ENCODE assay signal across 9 mouse cellular contexts in the genomic region with DNA sequence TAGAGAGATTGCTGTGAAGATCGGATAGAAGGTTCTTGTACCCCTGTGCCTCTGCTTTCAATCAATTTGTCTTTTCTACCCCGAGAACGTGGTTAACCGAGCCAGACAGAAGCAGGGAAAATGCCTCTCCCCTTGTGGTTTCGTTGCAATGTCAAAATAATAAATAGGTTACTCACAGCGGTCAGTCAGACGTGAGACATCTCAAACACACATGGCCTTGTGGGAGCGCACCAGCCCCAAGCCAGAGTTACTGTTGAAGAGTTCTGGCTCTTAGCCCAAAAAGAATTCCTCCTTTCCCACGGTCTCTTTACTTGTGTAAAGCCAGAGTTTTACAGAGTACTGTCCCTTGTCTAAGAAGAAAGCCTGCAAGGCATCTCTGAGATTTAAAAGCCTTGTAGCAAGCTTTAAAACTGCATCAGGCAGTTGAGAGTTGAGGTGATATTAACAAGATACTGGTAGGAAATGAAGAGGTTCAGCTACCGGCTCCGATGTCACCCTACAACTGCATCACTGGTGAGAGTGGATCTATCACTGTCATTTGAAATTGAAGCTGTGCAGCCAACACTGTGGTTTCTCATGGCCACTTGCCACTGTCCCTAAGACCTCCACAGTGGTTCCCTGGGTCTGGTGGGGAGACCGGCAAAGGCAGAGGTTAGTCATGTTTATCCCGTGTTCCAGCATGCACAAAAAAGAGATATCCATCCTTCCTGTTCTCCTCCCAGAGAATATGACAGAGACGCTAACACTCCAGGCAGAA.
DNase-seq lines count a peak whose midpoint lies in the region; ATAC-seq and TF ChIP-seq lines count a peak whose summit lies in the region.
"Had no signal": no experiment of that assay in that cellular context is flagged by ENCODE, and none has a peak within 500 bp of the region (broad histone marks: within the 10 kb centered on the region; RNA-seq: fewer than 3 reads in every experiment).

No protein-coding gene starts in this region.

- H3K27me3 ChIP-seq in kidney, adult 2 months (replicated peaks; ENCODE audit: control insufficient read depth, insufficient read depth, low read length), result no peaks in the 10 kb centered on the region
- no peaks in the 10 kb centered on the region for H3K27me3 ChIP-seq in hindbrain, postnatal 0 days (ENCODE audit: insufficient read depth, low read length)
- H3K27me3 ChIP-seq in cerebellum, adult 2 months (ENCODE audit: control insufficient read depth, insufficient read depth, low read length), result no peaks in the 10 kb centered on the region

- TF ChIP-seq CTCF in kidney, adult 2 months (conservative IDR thresholded peaks at IDR 0.05; ENCODE audit: insufficient read depth, insufficient read length, low read depth, low read length), result no peak
- TF ChIP-seq CTCF in hindbrain, postnatal 0 days (IDR thresholded peaks at IDR 0.05; ENCODE audit: low read depth), result no peak
- no peak for TF ChIP-seq CTCF in cerebellum, adult 2 months (IDR thresholded peaks at IDR 0.05; ENCODE audit: borderline replicate concordance, insufficient read depth, low read depth, low read length)

- TF ChIP-seq POLR2A in kidney, adult 2 months (IDR thresholded peaks at IDR 0.05; ENCODE audit: low read depth, low read length), result no peak
- TF ChIP-seq POLR2A in cerebellum, adult 2 months (IDR thresholded peaks at IDR 0.05; ENCODE audit: borderline replicate concordance, insufficient read depth, low read length), result no peak

- H3K4me3 ChIP-seq in kidney, adult 2 months (ENCODE audit: insufficient read depth, low read depth, low read length), result no peak overlapping the region
- H3K4me3 ChIP-seq in hindbrain, postnatal 0 days (ENCODE audit: low read length), result no peak overlapping the region
- H3K4me3 ChIP-seq in cerebellum, adult 2 months (replicated peaks; ENCODE audit: insufficient read depth, low read depth, low read length), result no peak overlapping the region

- no peak overlapping the region for H3K9ac ChIP-seq in hindbrain, postnatal 0 days (replicated peaks; ENCODE audit: low read length)

- no peaks in the 10 kb centered on the region for H3K9me3 ChIP-seq in hindbrain, postnatal 0 days (ENCODE audit: low read length)

- ATAC-seq in hindbrain, postnatal 0 days, result no peak; the same call in 1 of the 2 replicates

- no peak overlapping the region for H3K27ac ChIP-seq in kidney, adult 2 months (ENCODE audit: insufficient read depth, low read depth, low read length)
- H3K27ac ChIP-seq in hindbrain, postnatal 0 days, result no peak overlapping the region
- H3K27ac ChIP-seq in cerebellum, adult 2 months (ENCODE audit: insufficient read depth, low read length), result no peak overlapping the region

- no peaks in the 10 kb centered on the region for H3K36me3 ChIP-seq in kidney, adult 2 months (ENCODE audit: control insufficient read depth, insufficient read depth, low read length)
- H3K36me3 ChIP-seq in hindbrain, postnatal 0 days (ENCODE audit: insufficient read depth, low read length), result no peaks in the 10 kb centered on the region

- H3K4me1 ChIP-seq in kidney, adult 2 months (ENCODE audit: control insufficient read depth, insufficient read depth, low read length), result no peaks in the 10 kb centered on the region; the same call in 1 of the 2 replicates
- no peaks in the 10 kb centered on the region for H3K4me1 ChIP-seq in hindbrain, postnatal 0 days (ENCODE audit: insufficient read depth, low read length)
- H3K4me1 ChIP-seq in cerebellum, adult 2 months (ENCODE audit: control insufficient read depth, insufficient read depth, low read length), result 0 out of 2 replicates have a peak, but pooled peaks cover 3% of the 10 kb centered on the region

- H3K4me2 ChIP-seq in hindbrain, postnatal 0 days (ENCODE audit: low read depth, low read length), result no peak overlapping the region

- DNase-seq in kidney, adult 2 months, result peak; percentile 2
- DNase-seq in kidney, postnatal 4 days, result no peak
- peak; percentile 24 for DNase-seq in 3134 (ENCODE audit: extremely low read depth, insufficient read length, low spot score)
- peak; percentile 87 for DNase-seq in Muller cell, postnatal 12 days (ENCODE audit: inconsistent ontology term)
- peak; percentile 38 for DNase-seq in hindbrain, postnatal 0 days (ENCODE audit: low spot score)
- DNase-seq in urinary bladder, postnatal 25 days (ENCODE audit: low spot score), result no peak
- DNase-seq in ovary, postnatal 36 days (ENCODE audit: low spot score), result no peak
- no peak for DNase-seq in cerebellum, adult 2 months
- DNase-seq: thymus, adult 2 months had no signal

- 44% methylated on average over 14 of the region's 14 CpGs for WGBS in kidney, adult 2 months
- 39% methylated on average over 14 of the region's 14 CpGs for WGBS in hindbrain, postnatal 0 days
- 36% methylated on average over 14 of the region's 14 CpGs for WGBS in cerebellum, adult 2 months

Comparison
In these comparisons a context has a peak if more than half of its experiments do, and no peak if none do; other contexts are left out.
1. DNase-seq: peak in kidney, adult 2 months (single experiment), 3134 (single experiment), Muller cell, postnatal 12 days (single experiment) and hindbrain, postnatal 0 days (single experiment); none in kidney, postnatal 4 days (0 of 2), urinary bladder, postnatal 25 days (single experiment), ovary, postnatal 36 days (single experiment) and cerebellum, adult 2 months (0 of 2).